Mouse (Mus musculus) mouse embryonic stem cell (cell line): ENCODE measurements around the gene Glp2r.

Experiments used
- in situ Hi-C, 2 experiments: fragments of 300-500 bp; cut with MboI; formaldehyde crosslinking; loops; 1 replicate in 1 of 2; 3 replicates in 1 of 2; pipeline ENCODE4 v1.14.3; 2019 to 2020; ENCODE audit warnings: low sequenced_read_pairs in 2 of 2, low pct_unique_long_range_greater_than_20kb in 1 of 2, mixed read lengths in 1 of 2; ENCODE audit not compliant: unreplicated experiment in 1 of 2

Glp2r gene

DNA sequence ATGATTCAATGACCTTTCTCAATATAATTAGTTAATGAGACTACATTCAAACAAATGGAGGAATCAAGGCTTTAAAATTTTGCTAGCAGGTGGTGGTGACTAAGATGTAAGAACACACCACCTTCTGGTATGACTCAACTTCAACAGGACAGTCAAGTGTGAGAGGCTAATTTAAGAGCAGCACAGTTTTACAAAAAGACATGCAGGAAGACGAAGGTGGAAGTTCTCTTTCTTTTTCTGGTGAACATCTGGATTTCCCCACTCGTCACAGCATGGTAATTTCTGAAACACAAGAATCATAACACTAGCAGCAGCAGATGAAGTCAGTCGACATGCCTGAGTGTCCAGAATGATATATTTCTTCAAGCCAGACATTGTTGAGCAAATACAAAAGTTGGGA, 36.4 kb downstream of the Glp2r start:
- in situ Hi-C loops = no loop called here

DNA sequence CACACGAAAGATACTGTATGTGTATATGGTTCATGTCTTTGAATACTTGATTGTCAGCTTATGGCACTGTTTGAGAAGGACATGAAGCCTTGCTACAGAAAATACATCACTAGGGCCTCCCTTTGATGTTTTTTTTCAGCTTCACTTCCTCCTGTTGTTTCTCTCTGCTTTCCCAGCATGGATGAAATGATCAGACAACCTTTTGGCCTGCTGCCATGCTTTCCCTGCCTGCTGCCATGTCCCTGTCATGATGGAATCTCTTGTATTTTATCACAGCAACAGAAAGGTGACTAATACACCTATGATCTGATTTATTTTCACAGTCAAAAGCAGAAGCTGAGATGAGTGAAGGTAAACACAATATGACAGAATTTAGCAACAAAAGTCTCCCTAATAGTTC, 37.2 kb downstream of the Glp2r start:
- in situ Hi-C loops = no loop called here

DNA sequence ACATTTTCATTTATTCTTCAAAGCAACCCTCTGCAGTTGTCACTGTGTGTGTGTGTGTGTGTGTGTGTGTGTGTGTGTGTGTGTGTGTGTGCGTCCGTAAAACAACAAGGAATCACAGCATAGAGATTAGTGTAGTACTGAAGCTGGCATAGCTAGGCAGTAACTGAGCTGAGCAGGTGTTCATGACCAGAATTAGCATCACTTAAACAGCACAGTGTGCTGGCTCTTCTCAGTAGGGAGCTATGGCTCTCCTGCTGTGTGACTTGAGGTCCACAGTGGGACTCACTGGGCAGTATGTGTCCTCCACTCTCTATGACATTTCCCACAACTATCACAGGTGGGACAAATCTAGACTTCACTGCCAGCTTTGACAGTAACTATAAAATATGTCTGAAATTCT, 39.9 kb downstream of the Glp2r start:
- in situ Hi-C loops = no loop called here

DNA sequence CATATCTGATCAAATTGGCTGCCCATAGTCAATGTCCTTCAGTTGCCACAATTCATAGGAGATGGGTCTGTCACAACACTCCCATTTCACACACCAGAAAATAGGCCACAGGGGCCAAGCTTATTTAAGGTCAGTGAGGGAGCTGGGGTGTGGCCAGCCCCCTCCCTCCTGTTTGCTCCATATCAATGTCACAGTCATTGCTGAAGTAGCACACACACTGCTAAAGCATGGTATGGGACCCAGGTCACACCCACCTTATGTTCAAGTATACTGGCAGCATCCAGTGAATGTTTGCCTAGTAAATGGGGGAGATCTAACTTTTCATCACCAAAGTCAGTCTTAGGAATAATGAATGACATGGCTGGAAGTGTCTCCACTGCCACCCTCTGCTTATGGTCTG, 42.2 kb downstream of the Glp2r start:
- in situ Hi-C loops = no loop called here

DNA sequence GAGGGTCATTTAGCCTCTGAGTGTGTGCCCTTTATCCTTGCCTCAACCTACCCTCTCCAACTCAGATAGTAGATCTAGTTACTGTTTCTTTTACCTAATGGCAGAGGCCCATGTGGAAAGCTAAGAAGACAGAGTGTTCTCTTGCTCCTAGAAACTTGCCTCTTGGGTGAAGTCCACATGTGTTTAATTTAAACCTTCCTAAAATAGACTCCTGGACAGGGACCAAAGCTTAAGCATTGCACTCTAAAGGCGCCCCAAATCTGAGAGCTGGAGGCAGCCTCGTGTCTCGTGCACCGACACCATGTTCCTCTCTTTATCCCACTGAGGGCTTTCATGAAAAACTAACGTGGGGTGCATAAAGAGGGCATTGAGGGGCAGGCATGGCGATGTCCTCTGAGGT, 43.9 kb downstream of the Glp2r start:
- in situ Hi-C loops = no loop called here

DNA sequence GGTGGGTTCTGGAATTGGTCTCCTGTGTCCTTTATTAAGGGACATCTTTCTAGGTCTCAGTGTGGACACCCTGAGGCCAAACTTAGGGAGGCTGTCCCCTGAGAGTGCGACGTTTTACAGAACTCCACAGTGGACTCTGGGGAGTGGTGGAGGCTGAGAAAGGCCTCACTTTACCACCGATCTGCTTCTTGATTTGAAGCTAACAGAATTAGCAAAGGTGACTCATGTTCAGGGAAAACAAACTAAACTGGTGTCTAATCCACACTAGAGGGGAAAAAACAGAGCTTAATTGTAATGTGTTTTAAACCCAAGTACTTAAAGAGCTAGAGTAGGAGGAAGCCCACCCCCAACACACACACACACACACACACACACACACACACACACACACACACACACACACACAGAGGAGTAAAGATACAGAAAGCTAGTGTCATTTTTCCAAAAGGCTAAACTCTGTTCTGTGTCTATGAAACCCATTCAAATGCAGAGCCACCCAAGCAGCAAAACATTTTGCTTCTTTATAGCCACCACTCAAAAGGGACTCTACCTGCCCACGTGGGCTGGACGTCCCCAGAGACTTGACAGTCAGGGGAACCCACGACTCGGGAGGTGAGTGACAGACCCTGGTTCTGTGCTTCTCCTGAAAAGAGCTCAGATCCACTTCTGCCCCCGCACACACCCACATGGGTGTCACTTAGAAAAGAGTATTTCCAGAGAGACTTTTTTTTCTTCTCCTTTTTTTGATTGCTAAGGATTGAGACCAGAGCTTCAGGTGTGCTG, 47.5 kb downstream of the Glp2r start:
- in situ Hi-C loops = no loop called here

DNA sequence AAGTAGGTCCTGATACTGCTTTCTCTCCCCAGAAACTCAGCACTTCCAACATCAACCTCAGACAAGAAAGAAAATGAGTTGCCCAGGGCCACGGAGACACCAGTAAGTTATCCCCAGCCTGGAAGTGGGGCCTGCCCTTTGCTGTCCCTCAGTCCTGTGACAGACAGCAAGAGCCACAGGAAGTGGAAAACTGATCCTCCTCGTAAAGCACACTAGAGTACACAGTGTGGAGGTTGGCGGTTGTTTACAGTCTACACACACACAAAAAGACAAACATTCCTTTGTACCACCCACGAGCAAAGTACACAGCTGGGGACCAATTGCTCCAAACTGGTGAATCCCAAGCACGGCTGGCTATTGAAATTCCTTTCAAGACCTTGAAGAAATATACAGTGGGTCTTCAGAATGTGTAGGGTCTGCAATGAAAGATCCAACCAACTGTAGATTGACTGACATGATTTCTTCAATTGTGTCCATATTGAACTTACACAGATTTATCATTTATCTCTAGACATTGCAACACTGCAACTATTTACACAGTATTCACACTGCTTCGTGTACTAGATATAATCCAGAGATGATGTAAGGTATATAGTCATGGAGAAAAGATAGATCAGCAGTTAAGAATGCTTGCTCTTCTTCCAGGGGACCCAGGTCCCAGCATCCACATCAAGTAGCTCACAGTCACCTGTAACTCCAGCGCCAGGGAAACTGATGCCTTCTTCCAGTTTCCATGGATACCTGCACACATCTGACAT, 48.4 kb downstream of the Glp2r start:
- in situ Hi-C loops = no loop called here

DNA sequence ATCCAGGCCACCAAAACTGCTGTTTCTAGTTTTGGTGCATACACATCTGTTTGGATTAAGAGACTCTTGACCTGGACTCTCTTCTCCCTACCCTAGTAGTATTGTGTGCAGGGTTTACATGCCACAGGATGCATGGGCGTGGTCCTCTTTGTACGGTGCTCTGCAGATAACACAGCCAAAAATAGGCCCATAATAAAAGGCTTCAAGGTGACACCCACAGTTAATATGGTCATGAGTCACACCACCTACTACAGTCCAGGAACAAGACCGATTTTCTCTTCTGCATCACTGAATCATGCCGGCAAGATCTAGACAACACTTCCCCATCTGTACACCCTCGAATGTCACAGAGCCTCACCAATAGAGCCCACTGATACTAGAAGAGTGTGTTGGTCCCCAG, 49.5 kb downstream of the Glp2r start:
- in situ Hi-C loops = no loop called here

DNA sequence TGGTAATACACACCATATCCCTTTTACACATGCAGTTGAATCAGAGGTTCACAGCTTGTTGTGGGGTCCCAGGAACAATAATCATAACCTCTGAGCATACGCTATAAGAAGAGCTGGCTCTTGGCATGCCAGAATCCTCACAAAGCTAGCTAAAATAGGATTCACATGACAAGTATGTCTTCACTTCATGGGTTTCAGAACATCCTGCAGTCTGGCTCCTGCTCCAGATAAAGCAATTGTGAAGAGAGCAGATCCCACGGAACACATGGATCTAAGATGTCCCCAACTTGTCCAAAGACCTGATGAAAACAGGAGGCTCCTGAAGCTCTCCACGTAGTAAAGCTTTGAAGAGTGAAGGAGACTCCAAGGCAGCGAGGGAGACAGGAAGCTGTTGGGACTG, 55.6 kb downstream of the Glp2r start:
- in situ Hi-C loops = no loop called here

DNA sequence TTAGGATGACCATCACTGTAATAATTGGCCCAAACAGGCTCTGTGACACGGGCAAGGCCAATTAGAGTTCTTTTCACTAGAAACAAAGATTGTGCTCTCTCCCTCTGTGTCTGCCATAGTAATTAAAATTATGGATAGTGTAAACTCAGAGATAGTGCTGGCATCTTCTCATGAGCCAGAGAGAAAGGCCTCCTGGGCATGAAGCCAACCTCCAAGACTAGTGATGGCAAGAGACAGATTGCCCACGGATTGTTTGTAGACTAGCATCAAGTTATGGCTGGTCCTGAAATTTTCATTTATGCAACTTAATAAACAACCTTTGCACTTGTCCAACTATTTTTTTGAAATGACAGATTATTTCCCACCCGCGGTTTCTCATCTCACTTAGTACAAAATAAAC, 58.0 kb downstream of the Glp2r start:
- in situ Hi-C loops = no loop called here

DNA sequence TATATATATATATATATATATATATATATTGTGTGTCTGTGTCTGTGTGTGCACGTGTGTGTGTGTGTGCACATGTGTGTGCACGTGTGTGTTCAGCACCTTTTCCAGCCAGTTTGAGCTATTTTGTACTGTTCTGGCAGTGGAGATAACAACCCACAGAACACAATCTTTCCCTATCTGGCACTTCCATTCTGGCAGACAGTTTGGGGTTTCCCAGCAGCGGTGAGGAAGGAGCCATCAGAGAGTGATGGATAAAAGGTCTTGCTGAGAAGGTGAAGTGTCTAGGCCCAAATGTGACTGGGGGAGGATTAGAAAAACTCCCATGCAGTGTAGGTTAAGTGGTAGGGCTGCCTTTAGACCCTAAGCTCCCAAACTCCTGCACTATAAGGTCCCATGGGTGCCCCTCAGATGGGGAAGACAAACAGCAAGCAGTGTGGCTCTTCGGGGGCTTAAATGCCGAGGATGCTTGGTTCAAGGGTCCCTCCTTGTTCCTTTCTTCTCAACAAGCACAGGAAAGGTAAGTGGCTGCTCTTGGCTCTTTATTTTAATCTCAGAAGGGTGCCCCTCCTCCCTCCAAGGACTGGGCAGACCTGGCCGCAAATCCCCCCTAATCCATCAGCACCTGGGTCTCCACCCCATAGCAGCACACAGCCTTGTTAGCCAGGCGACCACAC, 76.1 kb downstream of the Glp2r start, which contains the start of gene Rcvrn:
Gene Rcvrn (plus strand): TSS at position 624 of the 674 bp plus-strand sequence.
- in situ Hi-C loops = no loop called here

DNA sequence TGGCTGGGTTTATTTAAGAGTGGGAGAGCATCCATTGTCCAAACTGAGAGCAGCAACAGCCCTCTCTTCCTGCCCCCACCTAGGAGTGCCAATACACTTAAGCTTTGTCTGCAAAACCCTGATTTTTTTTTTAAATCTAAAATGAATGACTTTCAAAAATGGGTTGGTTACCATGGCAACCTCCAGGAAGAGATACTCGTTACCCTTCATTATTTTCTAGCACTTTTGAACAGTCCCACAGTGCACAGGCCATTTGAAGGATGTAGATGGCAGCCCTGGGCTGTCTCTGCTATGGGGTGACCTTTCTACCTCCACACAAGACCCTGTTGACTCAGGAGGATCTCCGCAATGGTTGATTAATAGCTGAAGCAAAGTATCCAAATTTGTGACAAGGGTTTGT, 84.8 kb downstream of the Glp2r start:
- in situ Hi-C loops = no loop called here

DNA sequence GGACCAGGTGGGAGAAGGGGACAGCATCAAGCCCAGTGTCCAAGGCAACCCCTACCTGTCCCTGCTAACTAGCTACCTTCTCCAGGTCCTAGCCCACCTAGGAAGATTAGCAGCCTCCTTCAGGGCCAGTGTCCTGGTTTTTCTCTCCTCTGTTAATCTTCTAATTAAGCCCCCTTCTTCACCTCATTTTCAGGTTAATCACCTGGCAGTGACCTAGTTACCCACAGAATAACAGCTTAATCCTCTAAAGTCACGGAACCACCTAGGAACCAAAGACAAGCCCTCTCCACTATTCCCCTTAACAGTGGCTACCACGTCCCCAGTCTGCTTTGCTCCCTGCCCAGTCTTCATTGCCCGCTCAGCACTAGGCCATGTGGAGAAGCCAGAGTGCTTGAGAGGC, 89.1 kb downstream of the Glp2r start:
- in situ Hi-C loops = no loop called here

DNA sequence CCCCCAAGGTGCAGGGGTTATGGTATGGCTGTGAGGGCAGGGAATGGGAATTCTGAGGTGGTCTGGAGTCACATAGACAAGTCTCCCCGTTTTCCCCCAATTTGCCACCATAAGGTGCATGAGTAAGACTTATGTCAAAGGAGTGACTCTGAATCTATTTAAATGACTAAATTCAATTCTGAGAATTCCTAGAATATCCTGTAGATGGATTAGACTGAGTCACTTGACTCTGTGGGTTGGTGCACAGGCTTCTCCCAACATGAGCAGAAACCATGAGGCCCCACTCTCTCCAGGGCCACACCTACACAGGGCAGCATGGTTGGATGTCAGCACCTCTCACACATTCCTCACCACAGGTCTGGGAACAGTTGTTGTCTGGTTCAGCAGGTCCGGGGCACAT, 91.0 kb downstream of the Glp2r start:
- in situ Hi-C loops = no loop called here

DNA sequence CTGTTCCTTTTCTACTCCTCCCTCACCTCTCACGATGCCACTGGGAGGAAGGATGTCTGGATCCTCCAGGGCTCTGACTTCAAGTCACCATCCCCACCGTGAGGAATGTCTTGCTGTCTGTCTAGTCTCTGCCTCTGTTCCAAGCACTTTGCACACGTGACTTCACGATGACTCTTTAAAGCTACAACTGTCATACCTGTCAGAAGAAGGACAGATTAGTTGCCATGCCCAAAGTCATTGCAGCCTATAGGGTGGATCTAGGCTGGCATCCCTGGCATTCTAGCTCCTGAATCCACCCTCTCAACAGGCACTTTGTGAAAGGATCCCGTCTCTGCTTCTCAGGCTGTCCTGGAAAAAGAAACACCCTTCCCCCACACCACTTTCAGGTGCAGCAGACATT, 91.7 kb downstream of the Glp2r start:
- in situ Hi-C loops = no loop called here

DNA sequence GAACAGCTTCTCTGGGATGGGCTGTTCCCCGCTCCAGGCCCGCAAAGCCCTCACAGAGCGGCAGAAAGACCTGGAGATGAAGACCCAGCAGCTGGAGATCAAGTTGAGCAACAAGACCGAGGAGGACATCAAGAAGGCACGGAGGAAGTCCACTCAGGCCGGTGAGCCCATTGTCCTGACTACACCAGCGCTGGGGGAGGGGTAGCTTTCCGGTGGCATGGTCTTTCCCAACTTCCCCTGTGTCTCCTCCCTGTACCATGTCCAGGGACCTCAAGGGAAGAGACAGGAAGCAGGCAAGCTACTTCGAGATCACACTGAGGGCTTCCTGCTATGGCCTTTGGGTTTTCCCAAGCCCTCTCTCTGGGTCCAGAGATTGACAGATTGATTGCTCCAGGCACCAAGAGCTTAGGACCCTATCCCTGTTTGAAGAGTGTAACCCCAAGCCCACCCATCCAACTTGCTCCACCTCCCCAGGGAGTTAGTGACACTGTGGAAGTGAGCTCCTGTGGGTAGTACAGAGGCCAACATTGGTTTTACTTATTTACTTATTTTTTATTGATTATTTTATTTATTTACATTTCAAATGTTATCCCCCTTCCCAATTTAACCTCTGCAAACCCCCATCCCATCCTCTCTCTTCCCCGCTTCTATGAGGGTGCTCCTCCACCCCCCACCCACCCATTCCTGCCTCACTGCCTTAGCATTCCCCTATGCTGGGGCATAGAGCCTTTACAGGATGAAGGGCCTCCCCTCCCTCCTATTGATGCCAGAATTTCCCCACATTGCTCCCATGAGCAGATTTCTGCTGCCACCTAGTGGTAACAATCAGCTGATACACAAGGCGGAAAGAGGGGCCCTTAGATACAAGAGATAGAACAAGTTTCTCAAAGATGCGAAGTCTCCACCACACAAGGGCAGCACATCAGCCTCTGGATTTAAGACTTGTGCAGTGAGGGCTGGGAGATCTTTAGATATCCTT, 95.1 kb downstream of the Glp2r start:
- in situ Hi-C loops = no loop called here

DNA sequence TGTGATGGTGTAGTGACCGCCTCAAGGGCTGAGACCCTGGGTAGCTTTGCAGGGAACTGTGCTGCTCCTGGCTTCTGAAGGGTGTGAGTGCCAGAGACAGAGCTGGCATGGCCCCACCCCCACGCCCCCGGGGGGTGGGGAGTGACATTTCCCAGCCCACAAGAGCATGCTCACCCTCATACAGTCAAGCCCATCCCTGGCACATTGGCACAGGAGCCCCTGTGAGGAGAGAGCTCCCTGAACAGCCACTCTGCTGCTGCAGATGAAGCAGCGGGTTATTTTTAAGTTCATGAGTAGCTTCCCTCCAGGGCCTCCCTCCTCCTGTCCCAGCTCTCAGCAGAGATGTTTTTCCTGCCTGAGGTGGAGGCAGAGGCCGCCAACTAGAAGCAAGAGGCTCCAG, 98.8 kb downstream of the Glp2r start:
- in situ Hi-C loops = no loop called here

DNA sequence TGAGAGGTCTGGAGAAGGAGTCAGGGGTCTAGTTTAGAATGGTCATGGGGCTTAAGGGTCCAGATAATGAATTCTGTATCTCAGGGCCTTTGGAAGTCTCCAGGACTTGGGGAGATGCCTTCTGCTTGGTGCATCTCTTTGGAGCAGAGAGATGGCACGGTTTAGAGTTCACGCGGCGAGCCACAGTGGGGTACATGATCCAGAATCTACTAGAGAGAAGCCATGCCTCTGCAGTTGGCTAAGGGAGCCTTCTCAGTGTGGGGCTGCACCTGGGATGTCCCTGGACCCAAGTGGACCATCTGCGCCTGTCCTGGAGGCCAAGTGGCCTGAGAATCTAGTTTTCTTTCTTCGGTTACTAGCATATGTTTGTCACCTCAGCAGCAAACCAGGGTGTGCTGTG, 100.9 kb downstream of the Glp2r start:
- in situ Hi-C loops = no loop called here
